Mouse (Mus musculus) limb, embryonic 13.5 days (tissue): ENCODE measurements around the gene Rsrc1. TPM values are rescaled to one million over a fixed set of nuclear protein-coding genes. Genes with fewer than 3 reads are reported as not detected.

Experiments
- ATAC-seq: fragments of 200-750 bp; cut with Nextera tagmentation; 2 replicates; pipeline ENCODE4 v1.8.0; 2017; ENCODE audit warnings: low read depth, moderate number of reproducible peaks, moderate TSS enrichment; ENCODE audit not compliant: low FRiP score
- H3K27ac ChIP-seq: fragments of 300-500 bp; sonication (generic); 2 replicates; pipeline ENCODE4 v1.5.1; 2015; ENCODE audit warnings: inconsistent platforms, mild to moderate bottlenecking, moderate library complexity
- H3K27me3 ChIP-seq: fragments of 300-500 bp; sonication (generic); 2 replicates; pipeline ENCODE4 v1.6.1; 2015; ENCODE audit warnings: mild to moderate bottlenecking, inconsistent platforms
- H3K36me3 ChIP-seq: fragments of 300-500 bp; sonication (generic); 2 replicates; pipeline ENCODE4 v1.6.1; 2015; ENCODE audit warnings: inconsistent platforms, mild to moderate bottlenecking, moderate library complexity
- H3K4me1 ChIP-seq: fragments of 300-500 bp; sonication (generic); 2 replicates; pipeline ENCODE4 v1.6.1; 2015; ENCODE audit warnings: inconsistent platforms
- H3K4me2 ChIP-seq: fragments of 300-500 bp; sonication (generic); replicated peaks from 2 replicates; pipeline ENCODE4 v1.6.1; 2015; ENCODE audit warnings: inconsistent platforms, mild to moderate bottlenecking, moderate library complexity
- H3K4me3 ChIP-seq: fragments of 300-500 bp; sonication (generic); 2 replicates; pipeline ENCODE4 v1.5.1; 2015; ENCODE audit warnings: moderate library complexity, mild to moderate bottlenecking, inconsistent platforms
- H3K9ac ChIP-seq: fragments of 300-500 bp; sonication (generic); 2 replicates; pipeline ENCODE4 v1.6.1; 2015; ENCODE audit warnings: mild to moderate bottlenecking, inconsistent platforms
- H3K9me3 ChIP-seq: fragments of 300-500 bp; sonication (generic); 2 replicates; pipeline ENCODE4 v1.6.1; 2016; ENCODE audit warnings: inconsistent platforms
- WGBS: fragments of 180-500 bp; shearing (Covaris S2); methylation state at CpG from one replicate; pipeline ENCODE4 v1.1.7; 2015; 5-methylcytosine and 5-hydroxymethylcytosine counted together
- polyA plus RNA-seq: library from polyadenylated mRNA; unstranded; fragments of >200 nt; fragmentation: Nextera tagmentation; extraction: Ambion mirVana; gene quantifications from 2 replicates; pipeline ENCODE4 v1.2.1, GENCODE M21; 2015

The Rsrc1 gene
- polyA plus RNA-seq, 1 experiment from 2014 or later = 46.7 TPM

- H3K9ac ChIP-seq = peak overlapping the region; percentile 93
- peaks cover 23% of the 10 kb centered on the region for H3K4me1 ChIP-seq
- no peak for ATAC-seq
- H3K27ac ChIP-seq = peak overlapping the region; percentile 97
- H3K36me3 ChIP-seq = no peaks in the 10 kb centered on the region; the same call in 1 of the 2 replicates
- peak overlapping the region; percentile 73 for H3K4me2 ChIP-seq
- WGBS = 7% methylated on average over 13 of the region's 13 CpGs
- H3K27me3 ChIP-seq = peaks cover 80% of the 10 kb centered on the region
- H3K4me3 ChIP-seq = peak overlapping the region; percentile 64
- no peaks in the 10 kb centered on the region for H3K9me3 ChIP-seq
Observed at GRCm38 (mm10) chr3:66976889-66977615, 4.1 kb upstream of the Rsrc1 start.

GRCm38 (mm10) chr3:66977811-66978456, 3.3 kb upstream of the Rsrc1 start:
- Histone ChIP-seq H3K27ac (peak overlapping the region; percentile 97), H3K4me2 (peak overlapping the region; percentile 73), H3K4me3 (peak overlapping the region; percentile 64), H3K9me3 (no peaks in the 10 kb centered on the region), H3K4me1 (peaks cover 28% of the 10 kb centered on the region), H3K9ac (peak overlapping the region; percentile 93), H3K27me3 (peaks cover 79% of the 10 kb centered on the region), H3K36me3 (no peaks in the 10 kb centered on the region; the same call in 1 of the 2 replicates)
- ATAC-seq = no peak
- WGBS = 2% methylated on average over 25 of the region's 25 CpGs

- H3K36me3 ChIP-seq = no peaks in the 10 kb centered on the region
- H3K9ac ChIP-seq = peak overlapping the region; percentile 93
- under 1% methylated on average over 45 of the region's 45 CpGs for WGBS
- H3K4me2 ChIP-seq = peak overlapping the region; percentile 73
- H3K4me1 ChIP-seq = peaks cover 24% of the 10 kb centered on the region
- H3K9me3 ChIP-seq = no peaks in the 10 kb centered on the region
- ATAC-seq = no peak
- peak overlapping the region; percentile 97 for H3K27ac ChIP-seq
- peaks cover 73% of the 10 kb centered on the region for H3K27me3 ChIP-seq
- peak overlapping the region; percentile 64 for H3K4me3 ChIP-seq
Observed at GRCm38 (mm10) chr3:66978457-66979381, 2.5 kb upstream of the Rsrc1 start.

GRCm38 (mm10) chr3:66979491-66979890, 1.7 kb upstream of the Rsrc1 start:
- peak overlapping the region; percentile 97 for H3K27ac ChIP-seq
- H3K4me2 ChIP-seq = peak overlapping the region; percentile 73
- H3K9ac ChIP-seq = peak overlapping the region; percentile 93
- peaks cover 69% of the 10 kb centered on the region for H3K27me3 ChIP-seq
- H3K4me3 ChIP-seq = peak overlapping the region; percentile 64
- no peak for ATAC-seq
- 4% methylated on average over 9 of the region's 9 CpGs for WGBS
- H3K4me1 ChIP-seq = peaks cover 20% of the 10 kb centered on the region; the same call in 1 of the 2 replicates
- no peaks in the 10 kb centered on the region for H3K36me3 ChIP-seq
- no peaks in the 10 kb centered on the region for H3K9me3 ChIP-seq

GRCm38 (mm10) chr3:66980111-66980975, 847 bp upstream of the Rsrc1 start:
- Histone ChIP-seq H3K36me3 (no peaks in the 10 kb centered on the region), H3K4me1 (peaks cover 20% of the 10 kb centered on the region; the same call in 1 of the 2 replicates), H3K27me3 (peaks cover 61% of the 10 kb centered on the region), H3K9ac (peak overlapping the region; percentile 93), H3K9me3 (no peaks in the 10 kb centered on the region), H3K27ac (peak overlapping the region; percentile 97), H3K4me3 (peak overlapping the region; percentile 64), H3K4me2 (peak overlapping the region; percentile 73)
- ATAC-seq = no peak
- WGBS = 1% methylated on average over 29 of the region's 29 CpGs

GRCm38 (mm10) chr3:66981706-66982105, 516 bp downstream of the Rsrc1 start, which contains the start of gene Shox2:
Shox2 (minus strand) TSS chr3:66981771.
- no peaks in the 10 kb centered on the region for H3K36me3 ChIP-seq
- ATAC-seq = no peak
- peak within 1 kb of the TSS; percentile 64 for H3K4me3 ChIP-seq
- under 1% methylated on average over 14 of the region's 15 CpGs for WGBS
- H3K4me1 ChIP-seq = peaks cover 25% of the 10 kb centered on the region; the same call in 1 of the 2 replicates
- H3K27me3 ChIP-seq = peaks cover 56% of the 10 kb centered on the region
- H3K9me3 ChIP-seq = no peaks in the 10 kb centered on the region
- H3K27ac ChIP-seq = peak within 1 kb of the TSS; percentile 97
- peak within 1 kb of the TSS; percentile 73 for H3K4me2 ChIP-seq
- peak within 1 kb of the TSS; percentile 93 for H3K9ac ChIP-seq

- Histone ChIP-seq H3K9me3 (no peaks in the 10 kb centered on the region), H3K9ac (peak overlapping the region; percentile 93), H3K27me3 (peaks cover 49% of the 10 kb centered on the region), H3K4me1 (peaks cover 27% of the 10 kb centered on the region; the same call in 1 of the 2 replicates), H3K36me3 (no peaks in the 10 kb centered on the region), H3K27ac (peak overlapping the region; percentile 97), H3K4me2 (peak overlapping the region; percentile 73), H3K4me3 (peak overlapping the region; percentile 64)
- under 1% methylated on average over 29 of the region's 29 CpGs for WGBS
- ATAC-seq = peak; percentile 25
Observed at GRCm38 (mm10) chr3:66982181-66982911, 1.2 kb downstream of the Rsrc1 start.

GRCm38 (mm10) chr3:66983481-66983880, 2.3 kb downstream of the Rsrc1 start:
- ATAC-seq = no peak
- Histone ChIP-seq H3K27ac (no peak overlapping the region), H3K4me1 (peaks cover 24% of the 10 kb centered on the region; the same call in 1 of the 2 replicates), H3K4me2 (peak overlapping the region; percentile 19; the same call in 1 of the 2 replicates), H3K4me3 (0 out of 2 replicates have a peak overlapping the region, but pooled peaks have one; percentile 4), H3K9me3 (no peaks in the 10 kb centered on the region), H3K27me3 (peaks cover 40% of the 10 kb centered on the region), H3K9ac (no peak overlapping the region), H3K36me3 (no peaks in the 10 kb centered on the region)
- WGBS = 17% methylated on average over 3 of the region's 3 CpGs

GRCm38 (mm10) chr3:66985539-66986286, 4.5 kb downstream of the Rsrc1 start:
- Histone ChIP-seq H3K9ac (peak overlapping the region; percentile 85), H3K36me3 (no peaks in the 10 kb centered on the region), H3K9me3 (no peaks in the 10 kb centered on the region), H3K27me3 (peaks cover 21% of the 10 kb centered on the region; the same call in 1 of the 2 replicates), H3K4me3 (peak overlapping the region; percentile 76), H3K27ac (peak overlapping the region; percentile 78), H3K4me2 (peak overlapping the region; percentile 76), H3K4me1 (peaks cover 16% of the 10 kb centered on the region; the same call in 1 of the 2 replicates)
- WGBS = under 1% methylated on average over 60 of the region's 60 CpGs
- peak; percentile 93 for ATAC-seq

- peaks cover 16% of the 10 kb centered on the region; the same call in 1 of the 2 replicates for H3K27me3 ChIP-seq
- no peak overlapping the region for H3K27ac ChIP-seq
- peak overlapping the region; percentile 76 for H3K4me3 ChIP-seq
- no peak for ATAC-seq
- peak overlapping the region; percentile 76 for H3K4me2 ChIP-seq
- H3K9me3 ChIP-seq = no peaks in the 10 kb centered on the region
- WGBS = 7% methylated on average over 1 of the region's 1 CpGs
- no peaks in the 10 kb centered on the region for H3K36me3 ChIP-seq
- peaks cover 14% of the 10 kb centered on the region; the same call in 1 of the 2 replicates for H3K4me1 ChIP-seq
- peak overlapping the region; percentile 85 for H3K9ac ChIP-seq
Observed at GRCm38 (mm10) chr3:66986287-66986560, 5.0 kb downstream of the Rsrc1 start.
